Mouse (Mus musculus): ENCODE measurements at regions not wholly inside any gene's neighbourhood (a gene's known extent, or its start where the extent isn't known, plus 50 kb on each side); places are given as distances from the start of the nearest gene placed in this dataset.

- no peak for DNase-seq
Observed at GRCm38 (mm10) chr7:52399513-52399912, 384.0 kb upstream of the 1700015G11Rik start.

DNA sequence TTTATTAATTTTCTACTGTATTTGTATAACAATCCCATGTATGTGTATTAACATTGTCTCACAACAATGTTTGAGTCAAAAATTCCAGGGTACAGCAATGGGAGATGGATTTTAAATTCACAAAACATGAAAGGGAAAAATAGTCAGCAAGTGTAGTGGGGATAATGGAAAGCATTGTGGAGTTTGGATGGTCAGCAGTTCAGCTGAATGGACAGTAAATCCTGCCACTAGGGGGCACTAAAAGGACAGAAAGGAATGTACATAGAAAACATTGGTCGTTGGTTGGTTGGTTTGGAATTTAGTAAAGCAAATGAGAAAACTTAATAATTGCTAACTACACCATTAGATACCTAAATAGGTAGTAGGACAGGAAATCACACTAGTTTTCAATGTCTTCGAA lies 376.3 kb upstream of the 1700015G11Rik start:
- DNase-seq: peak; percentile 3 to 50
